Mouse (Mus musculus) lung, postnatal 25 days (tissue): Measurements from ENCODE around the gene Skint3.
"Not testable (repeated sequence)": the region's sequence is repeated elsewhere in the genome, so short reads cannot be mapped to it uniquely, and the experiment has no call there.

Experiments
- DNase-seq: peaks from one replicate; pipeline ENCODE4 v3.0.0; 2022; ENCODE audit warnings: low spot score

The Skint3 gene

DNA sequence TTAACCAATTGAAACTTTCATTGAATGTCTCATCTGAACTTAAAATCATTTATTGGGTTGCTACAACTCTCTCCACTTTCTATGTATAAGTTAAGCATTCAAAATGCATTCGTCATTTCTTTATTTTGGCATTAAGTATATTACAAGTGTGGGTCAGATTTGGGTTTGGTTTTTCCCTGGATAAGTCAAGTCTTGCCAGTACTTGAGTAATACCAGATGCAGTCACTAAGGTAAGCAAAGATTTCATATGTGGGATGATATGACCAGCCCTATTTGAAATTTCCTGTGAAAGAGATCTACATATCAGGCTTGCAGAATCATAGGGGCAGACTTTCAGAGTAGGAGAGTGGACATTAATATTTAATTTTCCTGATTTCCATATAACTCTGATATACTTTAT, at the start of gene Skint3:
Gene Skint3, plus strand, starts transcription at position 301 of the 400 bp plus-strand sequence.
- DNase-seq: no peak

DNA sequence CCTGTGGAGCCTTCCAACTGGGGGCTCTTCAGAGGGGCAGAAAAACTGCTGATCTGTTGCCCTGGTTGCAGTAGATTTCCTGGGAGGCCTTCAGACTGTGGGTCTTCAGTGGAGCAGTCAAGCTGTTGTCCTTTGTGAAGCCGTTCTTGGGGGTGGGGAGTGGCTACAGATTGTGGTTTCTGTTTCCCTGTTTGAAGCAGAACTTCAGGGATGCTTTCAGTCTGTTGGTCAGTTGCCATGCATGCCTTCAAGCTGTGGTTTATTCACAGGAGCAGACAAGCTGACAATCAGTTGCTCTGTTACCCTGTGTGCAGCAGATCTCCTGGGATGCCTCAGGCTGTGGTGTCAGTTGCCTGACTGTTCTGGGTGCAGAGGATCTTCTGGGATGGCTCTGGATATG, 11.4 kb downstream of the Skint3 start:
- DNase-seq: no peak

DNA sequence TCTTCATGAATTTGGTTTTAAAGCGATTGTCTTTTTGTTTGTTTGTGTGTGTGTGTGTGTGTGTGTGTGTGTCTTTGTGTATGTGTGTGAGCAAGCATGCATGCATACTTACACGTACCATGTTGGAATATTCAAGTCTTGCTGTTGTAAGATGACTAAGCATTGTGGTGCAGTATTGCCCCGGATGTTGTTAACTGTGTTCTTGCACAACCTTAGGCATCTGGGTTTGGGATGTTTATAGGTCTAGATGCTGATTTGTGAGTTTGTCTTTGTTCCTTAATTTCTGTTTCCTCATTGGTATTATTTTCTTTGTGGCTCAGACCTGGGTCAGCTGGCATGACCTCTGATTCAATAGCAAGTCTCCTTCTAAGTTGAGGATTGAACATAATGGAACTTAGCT, 11.9 kb downstream of the Skint3 start:
- no peak for DNase-seq

DNA sequence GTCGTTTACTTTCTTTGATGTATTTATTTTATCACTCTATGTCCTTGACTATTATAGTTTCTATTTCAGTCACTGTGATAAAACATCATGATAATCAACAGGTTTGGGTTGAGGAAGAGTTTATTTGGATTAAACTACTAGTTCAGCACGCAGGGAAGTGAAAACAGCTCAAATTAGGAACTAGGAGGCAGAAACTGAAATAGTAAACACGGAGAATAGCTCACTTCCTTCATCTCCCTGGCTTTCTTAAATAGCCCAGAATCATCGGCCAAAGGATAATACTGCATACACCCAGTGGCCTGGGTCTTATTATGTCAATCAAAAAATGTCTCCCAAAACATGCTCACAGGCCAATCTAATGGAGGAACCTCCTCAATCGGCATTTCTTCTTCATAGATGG, 24.0 kb downstream of the Skint3 start:
- DNase-seq: no peak

DNA sequence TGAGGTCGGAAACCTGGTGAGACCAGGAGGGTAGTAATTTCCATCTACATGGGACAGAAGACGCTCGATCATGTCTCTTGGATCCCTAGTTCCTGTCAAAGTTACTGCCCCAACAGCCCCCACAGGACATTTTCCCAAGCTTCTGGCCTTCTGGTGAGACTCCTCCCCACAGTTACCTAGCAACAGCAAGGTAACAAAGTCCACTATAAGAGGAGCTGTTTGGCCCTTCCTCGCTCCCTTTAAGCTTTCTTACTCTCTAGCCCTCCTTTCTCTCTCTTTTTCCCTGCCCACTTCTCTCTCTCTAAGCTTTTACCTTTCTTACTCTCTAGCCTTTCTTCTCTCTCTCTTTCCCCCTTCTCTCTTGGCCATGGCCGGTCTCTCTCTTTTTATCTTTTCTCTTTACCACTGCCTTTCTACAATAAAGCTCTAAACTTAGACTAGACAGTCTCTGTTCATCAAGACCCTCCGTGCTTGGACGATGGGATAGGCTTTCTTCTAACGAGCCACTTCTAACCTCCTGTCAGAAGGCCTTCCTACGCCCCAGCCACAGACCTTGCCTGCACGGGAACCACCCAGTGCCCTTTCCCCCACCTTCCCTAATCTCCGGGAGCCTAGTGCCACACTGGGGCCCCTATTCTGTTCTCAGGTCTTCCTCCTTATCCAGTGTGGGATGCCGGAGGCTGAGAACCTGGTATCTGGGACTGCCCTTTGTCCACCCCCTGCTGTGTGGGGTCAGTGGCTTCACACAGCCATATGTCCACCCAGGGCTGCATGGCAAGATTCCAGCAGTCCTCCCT, 55.3 kb downstream of the Skint3 start:
- no peak for DNase-seq

DNA sequence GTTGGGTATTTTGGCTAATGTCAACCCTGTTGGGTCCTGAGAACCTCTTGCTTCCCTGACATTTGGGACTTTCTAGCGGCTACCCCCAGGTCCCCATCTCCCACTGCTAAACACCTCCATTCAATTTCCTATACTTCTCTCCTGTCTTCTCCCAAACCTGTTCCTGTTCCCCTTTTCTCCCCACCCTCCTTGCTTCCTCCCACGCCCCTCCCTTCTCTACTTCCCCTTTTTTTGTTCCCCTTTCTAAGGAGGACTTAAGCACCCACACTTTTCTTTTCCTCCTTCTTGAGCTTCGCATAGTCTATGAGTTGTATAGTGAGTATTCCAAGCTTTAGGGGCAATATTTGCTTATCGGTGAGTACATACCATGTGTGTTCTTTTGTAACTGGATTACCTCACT, 56.4 kb downstream of the Skint3 start:
- DNase-seq: no peak

DNA sequence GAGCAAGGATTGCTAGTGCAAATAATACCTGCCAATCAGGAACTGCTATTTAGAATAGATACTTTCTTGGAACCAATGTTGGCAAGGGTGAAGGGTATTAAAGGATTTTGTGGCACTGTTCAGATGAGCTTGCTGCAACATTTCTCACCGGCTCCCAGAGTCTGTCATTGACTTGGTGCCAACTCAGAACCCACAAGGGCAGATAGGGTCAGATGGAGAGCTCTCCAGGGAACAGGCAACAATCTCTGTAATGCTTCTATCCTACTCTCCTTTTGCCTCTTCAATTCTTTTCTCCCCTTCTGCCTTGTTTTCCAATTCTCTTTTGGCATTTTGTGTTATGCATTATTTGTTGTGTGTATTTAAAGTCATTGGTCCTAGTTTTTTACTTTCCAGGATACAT, 70.3 kb downstream of the Skint3 start:
- DNase-seq: no peak

DNA sequence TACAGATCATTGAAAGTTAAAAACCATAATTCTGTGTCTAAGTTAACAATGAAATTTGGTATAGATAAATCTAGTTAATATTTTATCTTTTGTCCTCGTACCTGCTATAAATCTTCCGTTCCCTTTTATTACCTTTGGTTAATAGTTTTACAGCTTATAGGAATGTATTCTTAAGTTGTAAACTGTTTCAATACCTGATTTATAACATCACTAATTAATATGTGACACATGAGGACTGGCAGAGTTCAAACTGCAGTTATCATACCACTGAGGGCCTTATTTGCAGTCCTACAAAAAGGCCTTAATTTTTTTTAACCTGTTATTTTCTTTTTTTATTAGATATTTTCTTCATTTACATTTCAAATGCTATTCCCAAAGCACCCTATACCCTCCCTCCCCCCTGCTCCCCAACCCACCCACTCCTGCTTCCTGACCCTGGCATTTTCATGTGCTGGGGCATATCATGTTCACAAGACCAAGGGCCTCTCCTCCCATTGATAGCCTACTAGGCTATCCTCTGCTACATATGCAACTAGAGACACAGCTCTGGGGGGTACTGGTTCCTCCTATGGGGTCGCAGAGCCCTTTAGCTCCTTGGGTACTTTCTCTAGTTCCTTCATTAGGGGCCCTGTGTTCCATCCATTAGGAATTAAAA, 70.9 kb downstream of the Skint3 start:
- no peak for DNase-seq

DNA sequence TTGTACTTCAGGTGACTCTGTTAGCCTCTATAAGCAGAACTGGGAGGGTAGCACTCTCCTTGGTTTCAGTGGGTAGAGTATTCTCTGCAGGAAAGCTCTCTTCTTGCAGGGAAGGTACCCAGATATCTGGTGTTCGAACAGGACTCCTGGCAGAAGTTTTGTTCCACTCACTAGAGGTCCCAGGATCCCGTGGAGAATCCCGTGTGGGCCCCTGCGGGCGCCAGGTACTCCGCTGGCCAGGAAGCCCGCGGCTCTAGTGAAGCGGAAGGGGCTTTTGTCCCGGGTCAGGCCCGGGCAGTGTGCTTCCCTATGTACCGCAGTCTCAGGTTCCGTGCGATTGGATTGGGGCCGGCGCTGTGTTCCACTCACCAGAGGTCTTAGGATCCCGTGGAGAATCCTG, 117.1 kb downstream of the Skint3 start:
- DNase-seq: not testable (repeated sequence)
